Mouse (Mus musculus) C2C12 (cell line): ENCODE measurements at regions not wholly inside any gene's neighbourhood (a gene's known extent, or its start where the extent isn't known, plus 50 kb on each side); places are given as distances from the start of the nearest gene placed in this dataset.

Experiments used
- CTCF ChIP-seq: IDR thresholded peaks from one replicate; pipeline ENCODE4 v1.5.1; 2011; ENCODE audit not compliant: control insufficient read depth, insufficient read depth, insufficient read length
- MYOD1 ChIP-seq: IDR thresholded peaks from one replicate; pipeline ENCODE4 v1.6.1; 2011; ENCODE audit warnings: low read depth; ENCODE audit not compliant: control insufficient read depth, insufficient read length
- USF1 ChIP-seq: IDR thresholded peaks from one replicate; pipeline ENCODE4 v1.6.1; 2011; ENCODE audit warnings: low read depth, mild to moderate bottlenecking, control low read depth, moderate library complexity

GRCm38 (mm10) chr14:102712600-102712999 lies 269.8 kb downstream of the Kctd12 start:
- TF ChIP-seq CTCF (no peak), USF1 (no peak), MYOD1 (no peak)
